Mouse (Mus musculus) forebrain, embryonic 11.5 days (tissue): ENCODE measurements around the gene Txn2. TPM values are rescaled to one million over a fixed set of nuclear protein-coding genes. Genes with fewer than 3 reads are reported as not detected.

Source experiments
- ATAC-seq: fragments of 200-750 bp; cut with Nextera tagmentation; replicated peaks from 2 replicates; pipeline ENCODE4 v1.8.0; 2017; ENCODE audit warnings: moderate TSS enrichment; ENCODE audit not compliant: low FRiP score
- DNase-seq: peaks from one replicate; pipeline ENCODE4 v3.0.0-alpha.2; 2017; ENCODE audit warnings: low spot score
- H3K27ac ChIP-seq: fragments of 300-500 bp; sonication (generic); 2 replicates; pipeline ENCODE4 v1.5.1; 2014; ENCODE audit warnings: low read depth, low read length
- H3K27me3 ChIP-seq: fragments of 300-500 bp; sonication (generic); 2 replicates; pipeline ENCODE4 v1.6.1; 2014; ENCODE audit warnings: mild to moderate bottlenecking, low read length, mixed read lengths; ENCODE audit not compliant: control insufficient read depth, insufficient read depth
- H3K36me3 ChIP-seq: fragments of 300-500 bp; sonication (generic); 2 replicates; pipeline ENCODE4 v1.6.1; 2014; ENCODE audit warnings: mild to moderate bottlenecking, low read length, moderate library complexity, mixed read lengths; ENCODE audit not compliant: control insufficient read depth, insufficient read depth
- H3K4me1 ChIP-seq: fragments of 300-500 bp; sonication (generic); replicated peaks from 2 replicates; pipeline ENCODE4 v1.6.1; 2014; ENCODE audit warnings: low read length, mixed read lengths; ENCODE audit not compliant: control insufficient read depth, insufficient read depth
- H3K4me2 ChIP-seq: fragments of 300-500 bp; sonication (generic); 2 replicates; pipeline ENCODE4 v1.6.1; 2014; ENCODE audit warnings: low read depth, mild to moderate bottlenecking, low read length, moderate library complexity, mixed read lengths; ENCODE audit not compliant: severe bottlenecking
- H3K4me3 ChIP-seq: fragments of 300-500 bp; sonication (generic); 2 replicates; pipeline ENCODE4 v1.5.1; 2014; ENCODE audit warnings: low read depth, low read length
- H3K9ac ChIP-seq: fragments of 300-500 bp; sonication (generic); 2 replicates; pipeline ENCODE4 v1.6.1; 2014; ENCODE audit warnings: low read length
- H3K9me3 ChIP-seq: fragments of 300-500 bp; sonication (generic); 2 replicates; pipeline ENCODE4 v1.6.1; 2016; ENCODE audit warnings: low read length, mixed read lengths; ENCODE audit not compliant: control insufficient read depth
- WGBS: fragments of 180-500 bp; shearing (Covaris S2); extraction: QIAGEN DNeasy Blood & Tissue Kit; methylation state at CpG from one replicate; pipeline ENCODE4 v1.1.7; 2014; 5-methylcytosine and 5-hydroxymethylcytosine counted together
- polyA plus RNA-seq: library from polyadenylated mRNA; unstranded; fragments of >200 nt; fragmentation: Nextera tagmentation; extraction: Ambion mirVana; gene quantifications from 2 replicates; pipeline ENCODE4 v1.2.1, GENCODE M21; 2014

Gene Txn2
- polyA plus RNA-seq, 1 experiment from 2014 or later, result 232 TPM

GRCm38 (mm10) chr15:77920511-77921462, 8.0 kb downstream of the Txn2 start:
- Histone ChIP-seq H3K4me1 (no peaks in the 10 kb centered on the region), H3K9ac (no peak overlapping the region), H3K36me3 (peaks cover 3% of the 10 kb centered on the region; the same call in 1 of the 2 replicates), H3K27me3 (no peaks in the 10 kb centered on the region), H3K27ac (no peak overlapping the region), H3K4me3 (no peak overlapping the region), H3K9me3 (no peaks in the 10 kb centered on the region), H3K4me2 (no peak overlapping the region)
- ATAC-seq (no peak), DNase-seq (no peak)
- 81% methylated on average over 10 of the region's 10 CpGs for whole genome bisulfite sequencing

- peaks cover 6% of the 10 kb centered on the region; the same call in 1 of the 2 replicates for H3K36me3 ChIP-seq
- H3K9me3 ChIP-seq, result no peaks in the 10 kb centered on the region
- 91% methylated on average over 12 of the region's 12 CpGs for WGBS
- ATAC-seq, result no peak
- H3K27ac ChIP-seq, result no peak overlapping the region
- H3K27me3 ChIP-seq, result no peaks in the 10 kb centered on the region
- no peak overlapping the region for H3K4me3 ChIP-seq
- no peak overlapping the region for H3K4me2 ChIP-seq
- H3K4me1 ChIP-seq, result no peaks in the 10 kb centered on the region
- DNase-seq, result no peak
- no peak overlapping the region for H3K9ac ChIP-seq
Observed at GRCm38 (mm10) chr15:77919441-77919840, 9.4 kb downstream of the Txn2 start.

DNA sequence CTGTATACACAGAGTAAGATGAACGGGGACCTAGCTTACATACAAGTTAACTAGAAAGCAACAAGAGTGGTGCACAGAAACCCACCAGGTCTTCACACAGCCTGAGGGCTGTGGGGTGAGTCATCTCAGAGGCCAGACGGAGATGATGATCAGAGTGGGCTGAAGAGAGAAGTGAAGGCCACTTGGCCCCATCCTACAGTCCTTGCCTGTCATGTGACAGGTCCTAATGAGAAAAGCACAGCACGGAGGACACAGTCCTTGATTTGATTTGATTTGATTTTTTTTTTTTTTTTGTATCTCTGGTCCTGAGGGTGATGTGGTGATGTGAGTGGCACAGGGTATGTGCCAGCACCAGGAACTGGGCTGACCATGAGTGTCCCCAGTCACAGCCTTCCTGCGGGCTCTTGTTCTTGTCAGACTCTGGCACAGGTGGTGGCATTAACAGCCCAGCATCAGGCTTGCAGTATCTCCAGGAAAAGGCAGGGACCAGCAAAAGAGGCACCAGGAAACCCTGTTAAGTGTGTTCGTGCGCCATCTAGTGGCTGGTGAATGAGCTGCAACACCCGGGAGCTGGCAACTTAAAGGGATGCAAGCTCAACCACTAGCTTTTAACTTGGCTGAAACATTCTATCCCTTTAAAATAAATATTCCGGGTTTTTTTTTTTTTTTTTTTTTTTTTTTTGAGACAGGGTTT, 11.8 kb downstream of the Txn2 start:
- no peak overlapping the region for H3K9ac ChIP-seq
- no peak overlapping the region for H3K4me3 ChIP-seq
- 0 out of 2 replicates have a peak, but pooled peaks have one; percentile 46 for ATAC-seq
- H3K4me2 ChIP-seq, result no peak overlapping the region
- H3K4me1 ChIP-seq, result no peaks in the 10 kb centered on the region
- no peaks in the 10 kb centered on the region for H3K9me3 ChIP-seq
- WGBS, result 45% methylated on average over 8 of the region's 8 CpGs
- no peaks in the 10 kb centered on the region for H3K27me3 ChIP-seq
- H3K27ac ChIP-seq, result no peak overlapping the region
- DNase-seq, result peak; percentile 94
- peaks cover 4% of the 10 kb centered on the region; the same call in 1 of the 2 replicates for H3K36me3 ChIP-seq

GRCm38 (mm10) chr15:77915287-77915686, 13.5 kb downstream of the Txn2 start:
- Histone ChIP-seq H3K4me2 (no peak overlapping the region), H3K27ac (no peak overlapping the region), H3K4me3 (no peak overlapping the region), H3K4me1 (no peaks in the 10 kb centered on the region), H3K9me3 (no peaks in the 10 kb centered on the region), H3K36me3 (peaks cover 4% of the 10 kb centered on the region; the same call in 1 of the 2 replicates), H3K27me3 (no peaks in the 10 kb centered on the region), H3K9ac (no peak overlapping the region)
- WGBS, result 96% methylated on average over 4 of the region's 4 CpGs
- DNase-seq (no peak), ATAC-seq (no peak)

DNA sequence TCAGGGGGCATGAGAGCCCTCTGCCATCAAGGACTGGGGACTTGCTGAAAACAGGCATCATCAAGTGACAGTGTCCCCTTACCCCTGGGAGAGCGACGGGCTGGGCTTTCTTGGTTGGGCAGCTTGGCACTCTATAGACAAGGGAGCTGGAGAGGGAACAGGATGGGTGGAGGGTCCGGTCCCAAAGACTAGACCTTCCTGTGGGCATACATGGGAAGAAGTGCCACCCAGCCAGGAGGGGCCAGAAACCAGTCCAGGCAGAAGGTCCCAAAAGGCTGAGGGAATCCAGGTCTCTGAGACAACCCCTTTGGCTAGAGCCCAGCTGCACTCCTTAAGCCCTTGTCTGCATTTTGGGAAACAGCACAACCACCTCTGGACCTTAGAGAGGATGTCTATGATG, 14.3 kb downstream of the Txn2 start:
- DNase-seq (no peak), ATAC-seq (no peak)
- Histone ChIP-seq H3K4me1 (no peaks in the 10 kb centered on the region), H3K9ac (no peak overlapping the region), H3K9me3 (no peaks in the 10 kb centered on the region), H3K27me3 (no peaks in the 10 kb centered on the region), H3K36me3 (peaks cover 4% of the 10 kb centered on the region; the same call in 1 of the 2 replicates), H3K27ac (no peak overlapping the region), H3K4me2 (no peak overlapping the region), H3K4me3 (no peak overlapping the region)
- WGBS, result 100% methylated on average over 3 of the region's 3 CpGs

- H3K27ac ChIP-seq, result no peak overlapping the region
- peaks cover 4% of the 10 kb centered on the region; the same call in 1 of the 2 replicates for H3K36me3 ChIP-seq
- H3K9ac ChIP-seq, result no peak overlapping the region
- WGBS, result 91% methylated on average over 8 of the region's 8 CpGs
- ATAC-seq, result no peak
- no peaks in the 10 kb centered on the region for H3K27me3 ChIP-seq
- H3K4me2 ChIP-seq, result no peak overlapping the region
- no peak for DNase-seq
- H3K4me1 ChIP-seq, result no peaks in the 10 kb centered on the region
- H3K4me3 ChIP-seq, result no peak overlapping the region
- H3K9me3 ChIP-seq, result no peaks in the 10 kb centered on the region
Observed at GRCm38 (mm10) chr15:77913054-77913453, 15.8 kb downstream of the Txn2 start.

- ATAC-seq, result no peak
- no peak overlapping the region for H3K4me2 ChIP-seq
- no peak overlapping the region for H3K4me3 ChIP-seq
- WGBS, result 62% methylated on average over 7 of the region's 7 CpGs
- no peaks in the 10 kb centered on the region for H3K27me3 ChIP-seq
- no peaks in the 10 kb centered on the region for H3K9me3 ChIP-seq
- H3K9ac ChIP-seq, result no peak overlapping the region
- no peak overlapping the region for H3K27ac ChIP-seq
- DNase-seq, result no peak
- no peaks in the 10 kb centered on the region for H3K4me1 ChIP-seq
- peaks cover 4% of the 10 kb centered on the region; the same call in 1 of the 2 replicates for H3K36me3 ChIP-seq
Observed at GRCm38 (mm10) chr15:77912585-77912984, 16.2 kb downstream of the Txn2 start.

DNA sequence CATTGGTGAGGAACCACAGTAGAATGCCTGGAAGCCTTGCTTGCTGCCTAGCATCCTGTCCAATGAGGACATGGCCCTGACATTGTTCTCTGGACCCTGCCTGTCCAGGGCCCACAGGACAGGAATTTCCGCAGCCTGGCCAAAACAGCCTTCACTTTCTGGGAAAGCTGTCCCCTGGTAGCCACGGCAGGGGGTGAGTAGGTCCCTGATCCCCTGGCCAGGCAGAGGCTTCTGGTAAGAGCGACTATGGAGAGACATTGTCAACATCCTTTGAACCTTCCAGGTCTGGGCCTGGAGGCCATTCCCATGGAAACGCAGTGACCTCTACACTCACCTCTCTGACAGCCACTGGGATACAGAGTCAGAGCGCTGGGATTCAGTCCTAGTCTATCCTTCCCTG, 16.8 kb downstream of the Txn2 start:
- no peaks in the 10 kb centered on the region for H3K4me1 ChIP-seq
- DNase-seq (no peak), ATAC-seq (no peak)
- 50% methylated on average over 5 of the region's 5 CpGs for WGBS
- no peak overlapping the region for H3K4me3 ChIP-seq
- H3K36me3 ChIP-seq, result peaks cover 4% of the 10 kb centered on the region; the same call in 1 of the 2 replicates
- no peaks in the 10 kb centered on the region for H3K9me3 ChIP-seq
- no peak overlapping the region for H3K27ac ChIP-seq
- H3K27me3 ChIP-seq, result no peaks in the 10 kb centered on the region
- H3K9ac ChIP-seq, result no peak overlapping the region
- H3K4me2 ChIP-seq, result no peak overlapping the region
